Mouse (Mus musculus): ENCODE results near the gene Vsx1.

Vsx1 gene

DNA sequence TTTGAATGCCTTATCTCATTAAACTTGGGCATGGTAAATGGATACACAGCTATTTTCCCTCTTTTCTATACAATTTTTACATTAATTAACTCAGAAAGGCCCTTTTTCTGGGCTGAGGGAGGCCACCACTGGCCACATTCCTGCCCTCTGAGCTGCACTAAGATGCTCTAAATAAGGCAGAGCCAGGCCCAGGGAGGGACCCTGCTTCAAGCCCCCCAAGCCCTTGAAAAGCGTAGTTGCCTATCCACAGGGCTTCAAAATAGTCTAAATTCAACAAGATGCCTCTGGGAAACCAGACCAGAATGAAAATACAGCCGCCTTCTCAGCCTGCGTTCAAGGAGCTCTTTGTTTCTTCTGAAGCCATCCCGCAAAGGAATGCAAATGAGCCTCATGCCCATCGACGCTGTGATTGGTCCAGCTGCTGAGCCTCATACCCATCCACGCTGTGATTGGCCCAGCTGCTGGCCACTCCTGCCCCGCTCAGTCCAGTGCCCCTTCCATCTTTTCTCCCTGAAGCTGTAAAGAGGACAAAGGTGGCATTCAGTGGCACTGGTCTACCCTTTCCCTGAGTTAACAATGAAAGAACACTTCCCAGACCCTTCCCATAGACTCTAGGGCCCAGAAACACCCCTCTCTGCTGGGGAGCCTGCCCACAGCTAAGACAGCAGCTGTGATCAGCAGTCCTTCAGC, 45.3 kb downstream of the Vsx1 start:
- peak; percentile 53 for DNase-seq

GRCm38 (mm10) chr2:150643166-150643565, 46.0 kb downstream of the Vsx1 start:
- DNase-seq: no peak

DNA sequence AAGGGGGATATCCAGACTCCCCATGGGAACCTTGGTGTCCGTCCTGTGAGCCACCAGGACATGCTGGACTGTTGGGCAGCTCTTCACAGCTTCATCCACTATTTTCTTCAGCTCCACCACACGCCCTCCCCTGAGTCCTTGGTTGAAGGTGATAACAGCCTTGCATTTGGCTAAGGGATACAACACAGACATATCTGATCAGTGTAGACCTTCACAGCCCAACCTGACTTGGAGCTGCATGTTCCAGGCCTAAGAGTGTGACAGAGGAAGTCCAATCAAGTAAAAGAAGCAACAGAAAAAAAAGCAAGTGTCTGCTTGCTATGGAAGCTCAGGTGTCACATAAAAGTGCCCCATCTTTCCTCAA, 50.8 kb downstream of the Vsx1 start:
- no peak for DNase-seq

GRCm38 (mm10) chr2:150637702-150638369, 51.3 kb downstream of the Vsx1 start:
- no peak for DNase-seq

DNA sequence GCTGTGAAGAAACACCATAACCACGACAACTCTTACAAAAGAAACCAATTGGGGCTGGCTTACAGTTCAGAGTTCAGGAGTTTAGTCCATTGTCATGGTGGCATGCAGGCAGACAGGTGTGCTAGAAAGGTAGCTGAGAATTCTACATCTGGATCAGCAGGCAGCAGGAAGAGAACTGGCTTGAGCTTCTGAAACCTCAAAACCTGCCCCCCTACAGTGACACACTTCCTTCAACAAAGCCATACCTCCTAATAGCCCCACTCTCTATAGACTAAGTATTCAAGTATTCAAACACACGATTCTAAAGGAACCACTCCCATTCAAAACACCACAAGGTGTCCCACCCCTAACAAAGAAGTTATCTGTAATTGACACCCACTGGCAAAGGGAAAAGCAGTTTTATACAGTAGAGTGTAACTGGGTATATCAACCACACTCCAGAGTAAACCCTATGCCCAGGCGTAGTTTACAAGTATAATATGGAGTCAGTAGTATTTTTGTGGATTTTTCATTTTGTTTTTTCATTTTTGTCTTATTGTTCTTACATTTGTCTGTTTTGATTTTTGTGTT, 53.2 kb downstream of the Vsx1 start:
- no peak for DNase-seq
